Mouse (Mus musculus): Measurements from ENCODE around the gene Mink1. TPM values are rescaled to one million over a fixed set of nuclear protein-coding genes. Genes with fewer than 3 reads are reported as not detected.

Gene Mink1
- total and polyA plus RNA-seq, 3 experiments: 33.8 to 230 (median 57.3) TPM

GRCm38 (mm10) chr11:70637764-70638163 lies 75.1 kb downstream of the Mink1 start (continued):
- TF ChIP-seq ZNF384 (IDR thresholded peaks at IDR 0.05; ENCODE audit: low read depth, low read length): peak; percentile 85
- TF ChIP-seq POLR2AphosphoS5 (IDR thresholded peaks at IDR 0.05; ENCODE audit: borderline replicate concordance, low read depth, low read length): no peak

- peaks cover 14 to 47% of the 10 kb centered on the region in 2 experiments for H3K4me1 ChIP-seq (ENCODE audit: control insufficient read depth in 1 of 2, insufficient read depth in 2 of 2, low read length in 2 of 2)
- peak overlapping the region; percentile 96 for H3K27ac ChIP-seq (ENCODE audit: control insufficient read depth, low read depth, low read length)
- peaks cover 10% of the 10 kb centered on the region; the same call in 1 of the 2 replicates for H3K79me2 ChIP-seq (ENCODE audit: control insufficient read depth, insufficient read depth, low read length, poor library complexity)
- no peak for DNase-seq (ENCODE audit: low read depth, low spot score)
- H3K36me3 ChIP-seq (ENCODE audit: control insufficient read depth in 1 of 2, insufficient read depth in 2 of 2, low read length in 2 of 2): peaks cover 0 to 41% of the 10 kb centered on the region in 2 experiments; a peak in 2 of 4 replicates
- no peaks in the 10 kb centered on the region for H3K9me3 ChIP-seq (replicated peaks; ENCODE audit: insufficient read depth, low read length)
- TF ChIP-seq MAFK (IDR thresholded peaks at IDR 0.05; ENCODE audit: borderline replicate concordance, low read depth, low read length) (no peak), MXI1 (IDR thresholded peaks at IDR 0.05; ENCODE audit: low read depth, low read length) (no peak), TBP (IDR thresholded peaks at IDR 0.05; ENCODE audit: low read depth, low read length) (peak; percentile 39; the same call in 1 of the 2 replicates), MAZ (IDR thresholded peaks at IDR 0.05; ENCODE audit: low read depth, low read length) (no peak), POLR2AphosphoS5 (IDR thresholded peaks at IDR 0.05; ENCODE audit: borderline replicate concordance, low read depth, low read length) (no peak), POLR2A (IDR thresholded peaks at IDR 0.05; ENCODE audit: control insufficient read depth in 1 of 2, insufficient read depth in 1 of 2, low read depth in 1 of 2, low read length in 2 of 2, poor library complexity in 1 of 2) (no peak), CHD1 (IDR thresholded peaks at IDR 0.05; ENCODE audit: low read depth, low read length) (0 out of 2 replicates have a peak, but pooled peaks have one; percentile 28), GATA1 (IDR thresholded peaks at IDR 0.05; ENCODE audit: low read depth, low read length) (peak; percentile 88), MAX (IDR thresholded peaks at IDR 0.05; ENCODE audit: low read length) (no peak), NELFE (IDR thresholded peaks at IDR 0.05; ENCODE audit: low read depth, low read length) (no peak), RCOR1 (IDR thresholded peaks at IDR 0.05; ENCODE audit: low read depth, low read length) (no peak), RAD21 (IDR thresholded peaks at IDR 0.05; ENCODE audit: low read depth, low read length) (no peak), ZC3H11A (IDR thresholded peaks at IDR 0.05; ENCODE audit: low read depth, low read length) (no peak), UBTF (IDR thresholded peaks at IDR 0.05; ENCODE audit: borderline replicate concordance, insufficient read depth, low read depth, low read length) (no peak), EP300 (IDR thresholded peaks at IDR 0.05; ENCODE audit: low read depth in 1 of 2, low read length in 2 of 2) (peak in 1 of 2 experiments; percentile 55; a peak in 2 of 4 replicates), TCF12 (IDR thresholded peaks at IDR 0.05; ENCODE audit: low read depth, low read length) (0 out of 2 replicates have a peak, but pooled peaks have one; percentile 15), E2F4 (IDR thresholded peaks at IDR 0.05; ENCODE audit: borderline replicate concordance, low read depth, low read length) (no peak)
- peak overlapping the region; percentile 52 for H3K9ac ChIP-seq (ENCODE audit: control insufficient read depth, low read depth, low read length, poor library complexity, severe bottlenecking)
- no peaks in the 10 kb centered on the region for H3K27me3 ChIP-seq (ENCODE audit: control insufficient read depth in 1 of 2, insufficient read depth in 2 of 2, low read length in 2 of 2)
- H3K4me3 ChIP-seq (ENCODE audit: control insufficient read depth in 1 of 2, insufficient read depth in 1 of 2, low read depth in 2 of 2, low read length in 2 of 2): peak overlapping the region; percentile 4 to 9; a peak in 3 of 4 replicates
Measured at GRCm38 (mm10) chr11:70638293-70638692, 75.6 kb downstream of the Mink1 start.

Measured in MEL (cell line).